Mouse (Mus musculus): Measurements from ENCODE around the gene BC061237. TPM values are rescaled to one million over a fixed set of nuclear protein-coding genes. Genes with fewer than 3 reads are reported as not detected.
"Not testable (repeated sequence)": the region's sequence is repeated elsewhere in the genome, so short reads cannot be mapped to it uniquely, and the experiment has no call there.

The BC061237 gene
- not detected for total RNA-seq (2022)

DNA sequence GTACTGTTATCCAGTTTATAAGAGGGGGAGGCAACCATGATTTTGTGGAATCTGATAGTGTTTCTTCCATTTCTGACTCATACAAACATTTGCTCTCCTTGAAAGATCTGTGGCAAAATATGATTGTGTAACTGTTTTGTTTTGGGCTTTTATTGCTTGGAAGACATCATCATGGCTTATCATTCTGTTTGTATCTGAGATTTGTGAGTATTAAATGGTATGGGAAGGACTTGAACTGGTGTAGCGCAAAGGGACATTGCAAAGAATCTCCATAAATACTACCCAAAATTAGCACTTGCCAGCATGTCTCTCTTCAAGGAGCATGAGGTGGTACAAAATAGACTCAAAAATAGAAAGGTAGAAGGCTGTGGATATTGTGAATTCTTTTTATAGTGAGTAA is at the start of gene BC061237:
BC061237 (plus strand) TSS at position 301 of the 400 bp plus-strand sequence.
- DNase-seq (ENCODE audit: low spot score), result not testable (repeated sequence)

DNA sequence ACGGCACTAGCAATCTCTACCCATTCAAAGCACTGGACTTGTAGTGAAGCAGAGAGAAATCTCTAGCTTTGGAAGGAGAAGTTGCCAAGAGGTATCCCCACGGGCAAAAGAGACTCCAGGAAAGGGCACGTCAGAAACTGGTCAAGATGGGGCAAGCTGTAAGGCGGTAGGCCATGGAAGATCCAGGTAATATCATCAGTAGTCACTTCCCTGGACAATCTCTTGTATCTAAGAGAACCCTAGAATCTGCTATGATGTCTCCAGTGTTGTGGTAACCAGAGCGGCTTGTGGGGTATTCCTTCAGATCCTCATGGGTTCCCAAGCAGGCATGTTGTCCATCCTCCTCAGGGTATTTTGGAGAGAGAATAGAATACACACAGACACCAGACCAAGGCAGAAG is 25.7 kb downstream of the BC061237 start, which contains the start of gene Gm17093:
Gm17093 (plus strand) TSS at position 301 of the 400 bp plus-strand sequence.
- not testable (repeated sequence) for DNase-seq (ENCODE audit: low spot score)

DNA sequence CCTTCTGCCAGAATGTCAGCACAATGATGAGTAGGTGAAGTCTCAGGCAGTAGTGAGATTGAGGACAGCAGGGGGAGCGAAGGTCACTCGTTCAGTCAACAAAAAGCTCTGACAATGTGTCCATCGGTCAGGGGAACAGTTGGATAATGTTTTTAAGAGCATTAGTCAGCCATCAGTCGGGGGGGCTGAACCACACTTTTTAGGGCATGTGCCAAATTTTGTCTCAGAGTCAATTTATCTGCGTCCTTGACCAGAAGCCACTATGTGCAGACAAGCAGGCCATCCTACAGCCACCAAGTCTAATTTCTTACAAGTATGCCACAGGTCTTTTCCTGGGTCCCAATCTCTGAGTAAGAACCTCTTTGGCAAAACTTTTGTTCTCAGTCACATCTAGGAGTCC is 55.7 kb downstream of the BC061237 start:
- not testable (repeated sequence) for DNase-seq (ENCODE audit: low spot score)

Other genes with a start within 250 kb of the BC061237 start
- gene Gm8220, start 206.9 kb upstream of the BC061237 start, total RNA-seq (2022), result not detected
- gene Gm5930, start 153.9 kb upstream of the BC061237 start, total RNA-seq (2022), result not detected
- not detected for gene Gm8229, start 127.1 kb upstream of the BC061237 start, total RNA-seq (2022)
- not detected for gene Gm3371, start 81.8 kb upstream of the BC061237 start, total RNA-seq (2022)
- gene Gm8232, start 58.8 kb upstream of the BC061237 start, total RNA-seq (2022), result not detected
- gene Gm17093, start 25.8 kb downstream of the BC061237 start, total RNA-seq (2022), result not detected
- gene Gm8247, start 90.7 kb downstream of the BC061237 start, total RNA-seq (2022), result not detected
- not detected for gene Gm5624, start 135.5 kb downstream of the BC061237 start, total RNA-seq (2022)
- not detected for gene Gm8257, start 214.0 kb downstream of the BC061237 start, total RNA-seq (2022)